Mouse (Mus musculus) hindbrain, embryonic 15.5 days (tissue): ENCODE measurements around the gene Cyb5d1. TPM values are rescaled to one million over a fixed set of nuclear protein-coding genes. Genes with fewer than 3 reads are reported as not detected.

ENCODE experiments used
- ATAC-seq: fragments of 200-750 bp; cut with Nextera tagmentation; 2 replicates; pipeline ENCODE4 v1.8.0; 2017; ENCODE audit warnings: low read depth, moderate number of reproducible peaks, moderate TSS enrichment; ENCODE audit not compliant: low FRiP score
- H3K27ac ChIP-seq: fragments of 300-500 bp; sonication (generic); replicated peaks from 2 replicates; pipeline ENCODE4 v1.5.1; 2015; ENCODE audit warnings: mild to moderate bottlenecking, inconsistent platforms
- H3K27me3 ChIP-seq: fragments of 300-500 bp; sonication (generic); 2 replicates; pipeline ENCODE4 v1.6.1; 2015; ENCODE audit warnings: control low read depth, inconsistent platforms
- H3K36me3 ChIP-seq: fragments of 300-500 bp; sonication (generic); 2 replicates; pipeline ENCODE4 v1.6.1; 2015; ENCODE audit warnings: control low read depth, inconsistent platforms
- H3K4me1 ChIP-seq: fragments of 300-500 bp; sonication (generic); replicated peaks from 2 replicates; pipeline ENCODE4 v1.6.1; 2015; ENCODE audit warnings: control low read depth, inconsistent platforms
- H3K4me2 ChIP-seq: fragments of 300-500 bp; sonication (generic); 2 replicates; pipeline ENCODE4 v1.6.1; 2015; ENCODE audit warnings: moderate library complexity, mild to moderate bottlenecking, inconsistent platforms
- H3K4me3 ChIP-seq: fragments of 300-500 bp; sonication (generic); 2 replicates; pipeline ENCODE4 v1.5.1; 2015; ENCODE audit warnings: mild to moderate bottlenecking, inconsistent platforms
- H3K9ac ChIP-seq: fragments of 300-500 bp; sonication (generic); 2 replicates; pipeline ENCODE4 v1.6.1; 2015; ENCODE audit warnings: inconsistent platforms
- H3K9me3 ChIP-seq: fragments of 300-500 bp; sonication (generic); 2 replicates; pipeline ENCODE4 v1.6.1; 2016; ENCODE audit warnings: control low read depth, inconsistent platforms
- WGBS: fragments of 180-500 bp; shearing (Covaris S2); methylation state at CpG from one replicate; pipeline ENCODE4 v1.1.7; 2015; 5-methylcytosine and 5-hydroxymethylcytosine counted together
- polyA plus RNA-seq: library from polyadenylated mRNA; unstranded; fragments of >200 nt; fragmentation: Nextera tagmentation; extraction: Ambion mirVana; gene quantifications from 2 replicates; pipeline ENCODE4 v1.2.1, GENCODE M21; 2015

The Cyb5d1 gene
- polyA plus RNA-seq, 1 experiment from 2014 or later: 33.5 TPM

DNA sequence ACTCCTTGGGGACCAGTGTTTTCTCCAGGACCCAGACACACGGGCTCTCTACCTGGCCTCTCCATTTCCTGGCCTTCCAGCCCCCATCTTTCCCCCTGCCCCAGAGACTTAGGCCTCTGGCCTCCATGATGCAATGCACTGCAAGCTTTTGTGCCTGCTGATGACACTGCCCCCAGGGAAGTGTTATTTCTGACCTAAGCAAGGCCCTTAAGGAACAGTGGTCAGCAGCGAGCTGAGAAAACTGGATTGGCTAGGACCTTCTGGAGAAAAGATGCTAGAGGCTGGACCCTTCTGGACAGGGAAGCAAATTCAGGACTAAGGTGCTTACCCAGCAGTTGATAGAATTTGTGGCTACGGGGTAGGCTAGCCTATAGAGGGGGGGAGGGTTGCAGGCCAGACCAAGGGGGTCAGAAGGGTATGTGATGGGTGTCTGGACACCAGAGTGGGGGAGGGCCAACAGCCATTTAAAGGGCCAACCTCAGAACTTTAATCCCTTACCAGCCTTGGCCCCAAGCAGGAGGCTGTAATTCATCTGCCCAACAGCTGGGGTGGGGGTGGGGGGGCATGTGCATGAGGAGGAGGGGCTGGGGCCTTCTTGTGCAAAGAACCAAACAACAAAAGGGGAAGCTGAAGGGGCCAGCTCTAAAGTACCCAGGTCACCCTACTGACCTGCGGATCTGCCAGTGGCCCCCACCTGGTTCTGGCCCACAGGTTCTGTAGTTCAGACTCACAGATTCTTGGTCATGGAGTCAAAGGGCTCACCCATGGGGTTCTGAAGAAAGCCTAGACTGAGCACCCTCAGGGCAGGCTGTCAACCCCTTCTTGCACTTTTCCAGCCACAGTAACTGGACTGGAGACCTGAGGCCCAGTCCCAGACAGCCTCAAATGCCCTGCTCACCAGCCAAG is 19.2 kb upstream of the Cyb5d1 start:
- Histone ChIP-seq H3K27me3 (no peaks in the 10 kb centered on the region), H3K9me3 (no peaks in the 10 kb centered on the region), H3K4me3 (peak overlapping the region; percentile 65), H3K4me1 (peaks cover 70% of the 10 kb centered on the region), H3K36me3 (peaks cover 9% of the 10 kb centered on the region; the same call in 1 of the 2 replicates), H3K9ac (peak overlapping the region; percentile 86), H3K27ac (peak overlapping the region; percentile 98), H3K4me2 (peak overlapping the region; percentile 96)
- ATAC-seq: no peak
- 10% methylated on average over 4 of the region's 4 CpGs for WGBS

DNA sequence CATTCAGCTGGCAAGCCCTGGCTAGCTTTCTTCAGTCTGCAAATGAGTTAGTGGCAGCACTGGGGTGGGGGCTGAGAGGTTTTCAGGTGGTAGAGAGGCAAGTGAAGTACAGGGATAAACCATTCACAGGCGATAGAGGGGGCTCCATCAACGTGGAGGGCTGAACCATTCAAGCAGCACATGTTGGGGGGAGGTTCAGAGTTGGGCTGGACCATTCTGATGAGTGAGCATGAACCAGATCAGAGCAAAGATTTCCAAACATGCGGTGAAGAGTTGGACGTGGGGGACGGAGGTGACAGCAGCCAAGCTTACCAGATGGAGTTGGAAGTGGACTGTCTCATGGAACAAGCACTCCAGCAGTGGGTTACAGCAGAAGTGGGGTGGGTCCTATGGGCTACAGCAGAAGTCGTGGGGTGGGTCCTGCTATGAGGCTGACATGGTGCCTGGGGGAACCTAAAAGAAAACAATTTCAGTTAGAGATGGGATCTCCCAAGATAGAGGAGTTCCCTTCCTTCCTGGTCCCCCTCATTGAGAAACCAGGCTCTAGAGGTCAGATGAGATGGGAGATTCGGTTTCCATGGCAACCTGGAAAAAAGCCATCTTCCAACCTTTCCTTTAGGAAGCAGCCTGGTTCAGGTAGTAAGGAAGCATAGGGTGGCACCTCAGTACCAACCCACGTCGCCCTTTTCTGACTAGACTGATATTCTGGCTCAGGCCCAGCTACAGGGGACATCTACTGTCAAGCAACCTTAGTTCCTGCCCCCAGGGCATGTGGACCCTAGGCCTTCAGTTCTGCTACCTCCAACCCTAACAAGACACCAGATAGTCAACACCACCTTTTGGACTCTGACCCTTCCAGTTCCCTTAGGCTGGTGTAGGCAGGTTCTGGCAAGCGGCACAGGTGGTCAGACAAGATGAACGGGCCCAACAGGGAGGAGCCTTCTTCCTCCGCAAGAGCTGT is 18.1 kb upstream of the Cyb5d1 start, which contains the start of gene Kdm6b:
Kdm6b (minus strand) TSS at position 455 of the 961 bp plus-strand sequence.
- ATAC-seq: no peak
- WGBS: 29% methylated on average over 12 of the region's 12 CpGs
- peak within 1 kb of the TSS; percentile 98 for H3K27ac ChIP-seq
- peak within 1 kb of the TSS; percentile 96 for H3K4me2 ChIP-seq
- peak within 1 kb of the TSS; percentile 65 for H3K4me3 ChIP-seq
- peaks cover 9% of the 10 kb centered on the region; the same call in 1 of the 2 replicates for H3K36me3 ChIP-seq
- no peaks in the 10 kb centered on the region for H3K9me3 ChIP-seq
- H3K27me3 ChIP-seq: no peaks in the 10 kb centered on the region
- peak within 1 kb of the TSS; percentile 73 for H3K9ac ChIP-seq
- peaks cover 74% of the 10 kb centered on the region for H3K4me1 ChIP-seq

DNA sequence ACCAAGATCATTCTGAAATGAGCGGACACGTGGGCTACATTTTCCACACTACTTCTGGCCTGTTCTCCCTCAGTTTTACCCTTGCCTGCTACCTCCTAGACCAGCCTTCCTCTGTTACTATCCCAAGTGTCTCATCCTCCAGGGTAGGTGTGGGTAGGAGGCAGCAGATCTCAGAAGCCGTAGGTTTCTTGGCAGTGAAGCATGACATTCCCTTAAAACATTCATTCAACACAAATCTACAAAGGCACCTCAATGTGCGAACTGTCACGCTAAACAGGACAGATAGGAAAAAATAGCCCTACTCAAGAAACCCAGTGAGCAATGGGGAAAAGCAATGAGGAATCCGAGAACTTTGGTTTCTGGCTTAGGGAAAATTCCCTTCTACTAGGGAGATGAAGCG is 17.1 kb upstream of the Cyb5d1 start:
- Histone ChIP-seq H3K27me3 (no peaks in the 10 kb centered on the region), H3K9me3 (no peaks in the 10 kb centered on the region), H3K9ac (peak overlapping the region; percentile 73), H3K4me3 (peak overlapping the region; percentile 65), H3K4me2 (peak overlapping the region; percentile 96), H3K36me3 (peaks cover 13% of the 10 kb centered on the region), H3K4me1 (peaks cover 78% of the 10 kb centered on the region), H3K27ac (peak overlapping the region; percentile 36; the same call in 1 of the 2 replicates)
- ATAC-seq: no peak
- WGBS: 55% methylated on average over 7 of the region's 7 CpGs

DNA sequence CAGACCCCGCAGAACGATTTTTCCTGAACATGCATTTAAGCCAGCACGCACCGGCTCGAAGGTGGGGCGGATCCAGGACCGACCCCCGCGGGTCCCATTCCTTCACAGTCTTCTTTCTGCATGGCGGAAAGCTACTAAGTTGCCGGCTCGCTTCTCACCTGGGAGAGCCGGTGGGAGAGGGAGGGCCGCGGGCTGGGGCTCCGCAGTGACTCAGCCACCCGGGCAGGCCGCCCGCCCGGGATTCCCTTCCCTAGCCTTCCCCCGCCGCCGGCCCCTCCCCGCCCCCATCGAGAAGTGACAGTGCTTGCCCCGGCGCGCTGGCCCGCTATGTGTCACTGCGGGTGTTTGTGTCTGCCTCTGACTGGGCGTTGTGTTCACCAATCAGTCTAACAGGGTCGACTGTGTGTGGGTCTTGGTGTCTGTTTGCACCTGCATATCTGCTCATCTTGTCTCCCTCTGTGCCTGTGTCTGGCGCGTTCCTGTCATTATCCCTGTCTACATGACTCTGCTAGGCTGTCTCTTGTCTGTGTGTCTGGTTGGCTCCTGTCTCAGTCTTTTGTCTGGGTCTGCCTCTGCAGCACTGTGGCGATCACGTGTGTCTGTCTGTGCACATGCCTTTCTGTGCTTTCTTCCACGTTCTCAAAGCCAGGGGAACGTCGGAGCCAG is 16.2 kb upstream of the Cyb5d1 start:
- Histone ChIP-seq H3K4me1 (peaks cover 76% of the 10 kb centered on the region), H3K27ac (peak overlapping the region; percentile 91), H3K9ac (peak overlapping the region; percentile 73), H3K4me2 (peak overlapping the region; percentile 96), H3K9me3 (no peaks in the 10 kb centered on the region), H3K27me3 (no peaks in the 10 kb centered on the region), H3K36me3 (peaks cover 22% of the 10 kb centered on the region), H3K4me3 (peak overlapping the region; percentile 65)
- no peak for ATAC-seq
- WGBS: under 1% methylated on average over 39 of the region's 39 CpGs

DNA sequence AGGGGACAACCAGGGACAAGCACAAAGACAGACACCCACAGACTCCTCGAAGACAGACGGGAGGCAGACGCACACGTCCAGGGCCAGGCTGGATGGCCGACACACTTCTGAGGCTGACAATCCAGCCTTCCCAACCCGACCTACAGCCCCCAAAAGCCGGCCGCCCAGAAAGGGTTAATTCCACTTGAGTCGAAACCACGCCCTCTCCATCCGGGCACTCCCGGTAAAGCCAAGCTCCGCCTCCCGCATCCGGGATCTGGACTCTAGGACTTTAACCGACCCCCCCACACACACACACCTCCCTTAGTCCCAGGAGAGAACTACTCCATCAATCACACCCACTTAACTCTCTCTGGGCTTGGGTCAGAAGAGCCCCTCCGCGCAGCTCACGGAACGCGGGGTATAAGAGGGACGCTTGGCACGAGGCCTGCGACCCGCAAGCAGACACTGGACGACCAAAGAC is 15.7 kb upstream of the Cyb5d1 start:
- no peaks in the 10 kb centered on the region for H3K9me3 ChIP-seq
- no peaks in the 10 kb centered on the region for H3K27me3 ChIP-seq
- H3K36me3 ChIP-seq: peaks cover 27% of the 10 kb centered on the region
- under 1% methylated on average over 26 of the region's 26 CpGs for WGBS
- H3K27ac ChIP-seq: peak overlapping the region; percentile 91
- H3K4me1 ChIP-seq: peaks cover 72% of the 10 kb centered on the region
- H3K9ac ChIP-seq: peak overlapping the region; percentile 73
- peak overlapping the region; percentile 65 for H3K4me3 ChIP-seq
- peak overlapping the region; percentile 96 for H3K4me2 ChIP-seq
- ATAC-seq: peak; percentile 25

DNA sequence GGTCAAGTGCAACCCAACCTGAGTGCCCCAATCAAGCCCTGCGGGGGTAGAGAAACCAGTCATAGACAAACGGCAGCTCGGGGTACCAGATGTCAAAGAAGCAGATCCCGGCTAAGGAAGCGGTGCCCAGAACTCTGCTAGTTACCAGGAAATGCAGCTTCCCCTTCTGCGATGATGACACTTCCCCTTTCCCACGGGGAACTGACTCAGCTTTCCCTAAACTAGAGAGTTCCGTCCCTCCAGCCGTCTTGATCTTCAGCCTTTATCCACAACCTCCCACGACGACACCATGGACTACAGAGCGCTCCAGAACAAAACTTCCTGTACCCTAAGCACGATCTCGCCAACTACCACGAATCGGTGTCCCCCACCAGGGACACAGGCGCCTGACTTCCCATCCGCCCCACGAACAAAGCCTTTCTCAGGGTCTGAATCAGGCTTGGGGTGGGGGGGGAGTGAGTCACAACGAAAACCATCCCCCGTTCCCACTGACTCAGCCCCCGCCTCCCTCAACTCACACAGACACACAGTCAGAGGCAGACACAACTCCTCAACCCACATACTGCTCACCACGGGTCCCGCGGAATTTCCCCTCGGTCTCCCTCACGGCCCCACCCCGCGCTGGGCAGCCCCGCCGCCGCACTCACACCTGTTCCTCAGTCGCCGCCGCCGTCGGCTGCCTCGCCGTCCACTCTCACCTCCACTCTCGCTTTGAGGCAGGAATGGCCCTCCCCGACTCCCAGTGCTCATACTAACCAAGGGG is 15.1 kb upstream of the Cyb5d1 start:
- peak overlapping the region; percentile 65 for H3K4me3 ChIP-seq
- peak overlapping the region; percentile 91 for H3K27ac ChIP-seq
- under 1% methylated on average over 41 of the region's 41 CpGs for WGBS
- peak; percentile 2; the same call in 1 of the 2 replicates for ATAC-seq
- no peaks in the 10 kb centered on the region for H3K9me3 ChIP-seq
- H3K27me3 ChIP-seq: no peaks in the 10 kb centered on the region
- H3K36me3 ChIP-seq: peaks cover 33% of the 10 kb centered on the region
- peaks cover 72% of the 10 kb centered on the region for H3K4me1 ChIP-seq
- H3K4me2 ChIP-seq: peak overlapping the region; percentile 96
- H3K9ac ChIP-seq: peak overlapping the region; percentile 73

DNA sequence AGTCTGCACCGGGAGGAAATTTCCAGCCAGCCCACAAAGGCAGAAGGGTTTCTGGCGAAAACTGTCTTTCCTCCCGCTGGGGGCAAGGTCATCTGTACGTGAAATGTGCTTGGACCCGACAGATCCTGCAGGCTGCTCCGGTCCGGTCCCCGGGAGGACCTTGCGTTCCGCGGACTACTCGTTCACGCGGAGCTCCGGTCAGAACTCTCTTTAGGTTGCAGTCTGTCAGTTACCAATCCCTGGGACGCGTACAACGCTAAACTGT is 14.5 kb upstream of the Cyb5d1 start:
- WGBS: 0% methylated on average over 18 of the region's 18 CpGs
- H3K4me3 ChIP-seq: peak overlapping the region; percentile 65
- peaks cover 38% of the 10 kb centered on the region for H3K36me3 ChIP-seq
- no peak for ATAC-seq
- peak overlapping the region; percentile 73 for H3K9ac ChIP-seq
- no peaks in the 10 kb centered on the region for H3K9me3 ChIP-seq
- H3K4me1 ChIP-seq: peaks cover 69% of the 10 kb centered on the region
- H3K27ac ChIP-seq: peak overlapping the region; percentile 91
- no peaks in the 10 kb centered on the region for H3K27me3 ChIP-seq
- peak overlapping the region; percentile 96 for H3K4me2 ChIP-seq

DNA sequence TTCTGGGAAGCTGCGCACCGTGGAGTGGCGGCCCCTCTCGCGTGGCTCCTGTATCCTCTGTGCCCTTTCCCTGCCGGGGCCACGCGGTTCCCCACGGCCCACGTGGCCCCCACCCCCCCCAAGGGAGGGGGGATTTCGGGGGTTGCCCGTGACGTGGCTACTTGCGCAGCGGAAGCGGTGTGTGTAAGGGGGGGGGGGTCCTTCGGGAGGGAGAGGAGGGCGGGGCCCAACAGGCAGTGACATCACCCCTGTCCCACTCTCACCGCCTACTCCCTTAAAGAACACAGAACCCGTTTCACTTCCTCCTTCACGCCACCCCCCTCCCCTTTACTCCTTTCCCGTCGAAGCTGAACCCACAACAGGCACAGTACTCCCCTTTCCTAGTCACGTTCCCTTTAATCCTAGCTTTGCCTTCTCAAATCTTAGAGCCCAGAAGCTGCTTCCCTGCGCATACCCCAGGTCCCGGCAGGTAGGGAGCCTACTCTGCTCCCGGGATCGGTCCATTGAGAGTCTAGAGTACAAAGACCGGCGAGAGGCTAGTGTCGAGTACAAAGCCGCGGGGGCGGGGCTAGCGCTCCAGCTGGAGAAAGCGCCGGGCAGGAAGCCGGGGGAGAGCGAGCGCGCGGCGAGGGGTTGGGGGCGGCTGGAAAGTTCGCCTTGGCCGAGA is 14.1 kb upstream of the Cyb5d1 start:
- under 1% methylated on average over 40 of the region's 46 CpGs for WGBS
- Histone ChIP-seq H3K27ac (peak overlapping the region; percentile 91), H3K36me3 (peaks cover 41% of the 10 kb centered on the region), H3K4me1 (peaks cover 64% of the 10 kb centered on the region), H3K9me3 (no peaks in the 10 kb centered on the region), H3K9ac (peak overlapping the region; percentile 73), H3K4me2 (peak overlapping the region; percentile 96), H3K4me3 (peak overlapping the region; percentile 65), H3K27me3 (no peaks in the 10 kb centered on the region)
- ATAC-seq: peak; percentile 32; the same call in 1 of the 2 replicates

DNA sequence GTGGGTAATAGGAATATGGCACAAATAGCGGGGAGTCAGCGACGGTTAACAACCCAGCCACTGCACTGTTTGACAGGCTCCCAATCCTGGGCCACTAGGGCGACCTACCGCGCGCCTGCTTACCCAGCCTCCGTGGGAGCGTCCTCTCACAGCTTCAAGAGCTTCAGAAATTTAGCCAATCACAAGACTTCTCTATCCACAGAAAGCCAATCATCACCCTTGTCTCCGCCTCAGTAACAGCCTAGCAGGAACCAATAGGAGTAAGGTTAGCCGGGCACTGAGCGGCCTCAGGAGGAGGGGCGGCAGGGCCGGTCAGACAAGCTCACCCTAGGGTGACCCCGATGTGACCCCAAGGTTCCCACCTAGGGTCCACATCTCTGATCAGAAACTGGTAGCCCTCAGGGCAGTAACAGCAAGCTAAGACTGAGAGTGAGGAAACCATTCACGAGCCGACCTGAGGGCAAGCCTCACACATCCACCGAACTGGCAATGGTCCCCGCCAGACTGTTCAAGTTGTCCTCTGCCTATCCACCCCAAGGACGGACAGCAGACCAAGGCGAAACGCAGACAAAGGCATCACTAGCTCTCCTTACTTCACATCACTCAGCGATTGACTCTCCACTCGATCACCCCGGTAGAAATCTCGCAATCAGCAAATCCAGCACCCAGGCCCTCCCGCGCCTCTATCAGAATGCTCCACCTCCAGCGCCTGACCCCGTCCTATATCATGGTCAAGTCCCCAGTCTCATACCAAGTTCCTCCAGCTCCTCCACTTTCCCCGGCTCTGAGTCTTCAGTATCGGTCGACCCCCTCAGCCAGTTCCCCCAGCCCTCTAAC is 13.3 kb upstream of the Cyb5d1 start:
- H3K4me1 ChIP-seq: peaks cover 57% of the 10 kb centered on the region
- no peaks in the 10 kb centered on the region for H3K27me3 ChIP-seq
- H3K36me3 ChIP-seq: peaks cover 48% of the 10 kb centered on the region
- peak overlapping the region; percentile 91 for H3K27ac ChIP-seq
- peak overlapping the region; percentile 73 for H3K9ac ChIP-seq
- H3K9me3 ChIP-seq: no peaks in the 10 kb centered on the region
- peak overlapping the region; percentile 65 for H3K4me3 ChIP-seq
- WGBS: 0% methylated on average over 33 of the region's 33 CpGs
- ATAC-seq: peak; percentile 76
- peak overlapping the region; percentile 96 for H3K4me2 ChIP-seq

DNA sequence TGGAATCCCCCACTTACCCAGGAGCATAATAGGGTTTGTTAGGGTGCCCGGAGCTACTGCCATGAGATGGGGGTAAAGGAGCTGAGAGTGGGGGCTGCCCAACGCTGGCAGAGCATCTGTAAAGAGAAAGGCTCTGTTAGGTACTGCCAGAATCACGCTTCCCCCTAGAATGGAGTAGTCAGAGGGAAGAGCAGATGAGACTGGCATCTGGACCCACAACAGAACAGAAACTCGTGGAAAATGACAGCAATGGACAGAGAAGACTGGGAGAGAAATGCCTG is 12.2 kb upstream of the Cyb5d1 start:
- Histone ChIP-seq H3K36me3 (peaks cover 58% of the 10 kb centered on the region), H3K4me3 (peak overlapping the region; percentile 65; the same call in 1 of the 2 replicates), H3K4me1 (peaks cover 46% of the 10 kb centered on the region), H3K9me3 (no peaks in the 10 kb centered on the region), H3K27ac (0 out of 2 replicates have a peak overlapping the region, but pooled peaks have one; percentile 91), H3K27me3 (no peaks in the 10 kb centered on the region), H3K4me2 (peak overlapping the region; percentile 96), H3K9ac (no peak overlapping the region)
- 90% methylated on average over 4 of the region's 4 CpGs for WGBS
- no peak for ATAC-seq
